Mouse (Mus musculus): Measurements from ENCODE around the gene Rhbdf1.

- TF ChIP-seq POLR2A (IDR thresholded peaks at IDR 0.05; ENCODE audit: insufficient read depth, low read length) (no peak), CTCF (IDR thresholded peaks at IDR 0.05; ENCODE audit: low read depth, low read length) (no peak)
Observed at GRCm38 (mm10) chr11:32256566-32256965, 34.5 kb upstream of the Rhbdf1 start.
